Mouse (Mus musculus): ENCODE measurements at regions not wholly inside any gene's neighbourhood (a gene's known extent, or its start where the extent isn't known, plus 50 kb on each side); places are given as distances from the start of the nearest gene placed in this dataset.
A peak's percentile ranks its signal among the peaks of the same experiment; 100 is the strongest.

DNA sequence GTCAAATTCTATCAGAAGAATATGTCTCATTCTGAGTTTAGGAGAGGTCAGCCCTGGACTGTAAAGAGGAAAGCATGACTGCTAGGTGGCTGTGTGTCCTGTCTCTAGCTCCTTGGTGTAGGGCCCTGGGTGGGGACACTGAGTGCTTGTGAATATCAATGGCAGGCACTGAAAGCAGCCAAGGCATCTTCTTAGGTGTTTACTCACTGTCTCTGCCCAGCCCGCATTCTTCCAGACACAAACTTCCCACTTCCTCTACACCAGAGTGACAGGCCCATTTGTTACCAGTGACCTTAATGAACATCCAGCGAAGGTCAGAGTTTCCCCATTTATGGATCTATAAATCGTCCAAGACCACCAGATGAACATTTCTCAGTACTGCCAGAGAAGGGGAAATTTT, 823.1 kb downstream of the Efna5 start:
- TF ChIP-seq MAX (IDR thresholded peaks at IDR 0.05) (no peak), CTCF (IDR thresholded peaks at IDR 0.05; ENCODE audit: control insufficient read depth, insufficient read depth, insufficient read length) (no peak), CEBPB (IDR thresholded peaks at IDR 0.05; ENCODE audit: low read depth) (no peak), USF1 (IDR thresholded peaks at IDR 0.05; ENCODE audit: low read depth) (no peak), MYOD1 (IDR thresholded peaks at IDR 0.05; ENCODE audit: control insufficient read depth, insufficient read length, low read depth) (no peak), FOSL1 (IDR thresholded peaks at IDR 0.05; ENCODE audit: insufficient read depth, low read length, poor library complexity, severe bottlenecking) (no peak), MYOG (IDR thresholded peaks at IDR 0.05; ENCODE audit: control insufficient read depth, extremely low read depth, insufficient read length) (no peak)
- no peaks in the 10 kb centered on the region for H3K27me3 ChIP-seq (ENCODE audit: control insufficient read depth, insufficient read depth, insufficient read length)
- no peaks in the 10 kb centered on the region for H3K79me3 ChIP-seq (ENCODE audit: low read depth)
- H3ac ChIP-seq (ENCODE audit: control insufficient read depth, insufficient read length, low read depth): no peak overlapping the region
- no peaks in the 10 kb centered on the region for H3K79me2 ChIP-seq (ENCODE audit: control insufficient read depth, insufficient read depth)
- no peaks in the 10 kb centered on the region for H3K36me3 ChIP-seq (ENCODE audit: control insufficient read depth, insufficient read depth)
- H3K4me3 ChIP-seq (ENCODE audit: insufficient read depth, poor library complexity, severe bottlenecking): no peak overlapping the region

DNA sequence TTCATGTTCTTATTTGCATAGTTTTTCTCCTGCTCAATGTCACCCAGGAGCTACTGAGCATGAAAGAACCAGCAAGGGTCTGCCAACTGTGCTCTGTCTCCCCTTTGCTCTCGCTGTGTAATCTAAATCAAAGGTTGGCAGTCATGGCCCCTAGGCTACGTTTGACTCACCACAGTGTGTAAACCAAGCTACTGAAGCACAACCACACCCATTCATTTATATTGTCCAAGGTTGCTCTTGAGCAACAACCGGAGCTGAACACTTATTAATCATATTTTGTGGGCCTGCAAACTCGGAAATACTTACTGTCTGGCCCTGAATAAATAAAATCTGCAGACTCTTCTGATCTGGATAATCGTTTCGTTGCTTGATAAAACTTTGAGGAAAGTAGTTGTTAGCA, 826.3 kb downstream of the Efna5 start:
- Histone ChIP-seq H3K4me3 (ENCODE audit: insufficient read depth, poor library complexity, severe bottlenecking) (no peak overlapping the region), H3K79me2 (ENCODE audit: control insufficient read depth, insufficient read depth) (no peaks in the 10 kb centered on the region), H3K79me3 (ENCODE audit: low read depth) (no peaks in the 10 kb centered on the region), H3K27me3 (ENCODE audit: control insufficient read depth, insufficient read depth, insufficient read length) (no peaks in the 10 kb centered on the region), H3K36me3 (ENCODE audit: control insufficient read depth, insufficient read depth) (no peaks in the 10 kb centered on the region), H3ac (ENCODE audit: control insufficient read depth, insufficient read length, low read depth) (no peak overlapping the region)
- peak; percentile 84 for TF ChIP-seq CEBPB (IDR thresholded peaks at IDR 0.05; ENCODE audit: low read depth)
- no peak for TF ChIP-seq MYOD1 (IDR thresholded peaks at IDR 0.05; ENCODE audit: control insufficient read depth, insufficient read length, low read depth)

DNA sequence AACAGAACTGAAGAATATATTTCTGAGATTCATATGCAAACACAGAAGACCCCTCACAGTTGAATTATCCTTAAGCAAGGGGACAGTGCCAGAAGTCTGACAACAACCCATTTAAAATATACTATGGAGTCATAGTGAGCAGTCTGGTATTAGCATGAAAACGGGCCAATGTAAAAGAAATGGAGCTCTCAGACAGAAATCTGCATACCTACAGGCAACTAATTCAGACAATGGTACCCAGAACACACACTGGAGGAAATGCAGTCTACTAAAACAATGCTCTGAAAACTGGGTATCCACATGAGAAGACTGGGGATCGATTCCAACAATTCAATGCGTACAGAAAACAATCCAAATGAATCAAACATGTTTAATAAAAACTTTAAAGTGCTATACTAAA, 832.1 kb downstream of the Efna5 start:
- TF ChIP-seq MAX (IDR thresholded peaks at IDR 0.05) (no peak), USF1 (IDR thresholded peaks at IDR 0.05; ENCODE audit: low read depth) (no peak), MYOG (IDR thresholded peaks at IDR 0.05; ENCODE audit: control insufficient read depth, extremely low read depth, insufficient read length) (no peak), CEBPB (IDR thresholded peaks at IDR 0.05; ENCODE audit: low read depth) (no peak), MYOD1 (IDR thresholded peaks at IDR 0.05; ENCODE audit: control insufficient read depth, insufficient read length, low read depth) (no peak)
- H3K79me2 ChIP-seq (ENCODE audit: control insufficient read depth, insufficient read depth): no peaks in the 10 kb centered on the region
- no peak overlapping the region for H3K4me3 ChIP-seq (ENCODE audit: insufficient read depth, poor library complexity, severe bottlenecking)
- no peaks in the 10 kb centered on the region for H3K27me3 ChIP-seq (ENCODE audit: control insufficient read depth, insufficient read depth, insufficient read length)
- no peaks in the 10 kb centered on the region for H3K79me3 ChIP-seq (ENCODE audit: low read depth)
- H3K36me3 ChIP-seq (ENCODE audit: control insufficient read depth, insufficient read depth): no peaks in the 10 kb centered on the region
- no peak overlapping the region for H3ac ChIP-seq (ENCODE audit: control insufficient read depth, insufficient read length, low read depth)

DNA sequence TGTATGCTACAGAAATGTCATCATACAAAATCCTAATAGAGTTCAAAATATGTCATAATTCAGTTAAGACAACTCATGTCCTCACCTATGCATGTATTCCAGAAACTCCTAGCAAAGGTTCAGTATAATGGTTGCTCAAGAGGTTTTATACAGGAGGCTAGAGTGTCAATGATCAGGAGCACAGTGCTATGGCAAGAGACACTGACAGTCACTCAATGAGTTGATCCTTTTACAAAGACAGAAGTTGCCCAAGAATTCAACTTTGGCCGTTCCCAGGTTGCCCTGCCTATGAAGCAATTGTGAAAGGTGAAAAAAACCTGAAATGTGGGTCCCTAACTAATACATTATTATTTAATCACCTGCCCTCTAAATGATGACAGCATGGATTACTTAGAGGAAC, 850.5 kb downstream of the Efna5 start:
- H3K27me3 ChIP-seq (ENCODE audit: control insufficient read depth, insufficient read depth, insufficient read length): no peaks in the 10 kb centered on the region
- H3K36me3 ChIP-seq (ENCODE audit: control insufficient read depth, insufficient read depth): no peaks in the 10 kb centered on the region
- TF ChIP-seq CEBPB (IDR thresholded peaks at IDR 0.05; ENCODE audit: low read depth): no peak
- no peak for TF ChIP-seq USF1 (IDR thresholded peaks at IDR 0.05; ENCODE audit: low read depth)
- no peak for TF ChIP-seq MYOD1 (IDR thresholded peaks at IDR 0.05; ENCODE audit: control insufficient read depth, insufficient read length, low read depth)
- TF ChIP-seq CTCF (IDR thresholded peaks at IDR 0.05; ENCODE audit: control insufficient read depth, insufficient read depth, insufficient read length): no peak
- no peak for TF ChIP-seq MYOG (IDR thresholded peaks at IDR 0.05; ENCODE audit: control insufficient read depth, extremely low read depth, insufficient read length)
- TF ChIP-seq FOSL1 (IDR thresholded peaks at IDR 0.05; ENCODE audit: insufficient read depth, low read length, poor library complexity, severe bottlenecking): no peak
- TF ChIP-seq MAX (IDR thresholded peaks at IDR 0.05): no peak
- H3ac ChIP-seq (ENCODE audit: control insufficient read depth, insufficient read length, low read depth): no peak overlapping the region
- no peaks in the 10 kb centered on the region for H3K79me3 ChIP-seq (ENCODE audit: low read depth)
- no peak overlapping the region for H3K4me3 ChIP-seq (ENCODE audit: insufficient read depth, poor library complexity, severe bottlenecking)
- no peaks in the 10 kb centered on the region for H3K79me2 ChIP-seq (ENCODE audit: control insufficient read depth, insufficient read depth)
